Mouse (Mus musculus) sigmoid colon, adult 10 weeks (tissue): ENCODE data around the gene Por. TPM values are rescaled to one million over a fixed set of nuclear protein-coding genes. Genes with fewer than 3 reads are reported as not detected.

Source experiments
- polyA plus RNA-seq: library from polyadenylated mRNA; stranded (reverse); fragments of 350-450 nt; fragmentation: Illumina TruSeq; extraction: RNeasy Lipid Tissue Mini Kit (QIAGEN cat#74804); gene quantifications from one replicate; pipeline ENCODE4 v1.2.3, GENCODE M21; 2014; ENCODE audit warnings: low read depth, low replicate concordance

Gene Por
- 25.8 TPM for polyA plus RNA-seq

GRCm38 (mm10) chr5:135669741-135670275 lies at the start of gene Por:
Gene Por, plus strand, starts transcription at chr5:135670033.

GRCm38 (mm10) chr5:135632117-135632796 lies 37.6 kb upstream of the Por start, which contains the start of gene Rhbdd2:
Gene Rhbdd2, plus strand, starts transcription at chr5:135632618.

GRCm38 (mm10) chr5:135743741-135744609 lies 74.1 kb downstream of the Por start, which contains the start of gene Tmem120a:
Gene Tmem120a, minus strand, starts transcription at chr5:135744448.

GRCm38 (mm10) chr5:135777796-135778470 lies 108.1 kb downstream of the Por start, which contains the start of gene Styxl1:
Gene Styxl1, minus strand, starts transcription at chr5:135778385.

GRCm38 (mm10) chr5:135778471-135779445 lies 108.9 kb downstream of the Por start, which contains the start of gene Mdh2:
Gene Mdh2, plus strand, starts transcription at chr5:135778480.

Other genes with a start within 250 kb of the Por start
- gene Hip1, start 124.9 kb upstream of the Por start, polyA plus RNA-seq, result 5.2 TPM
- not detected for gene Ccl26, start 106.5 kb upstream of the Por start, polyA plus RNA-seq
- 0.69 TPM for gene Ccl24, start 97.0 kb upstream of the Por start, polyA plus RNA-seq
- 8.6 TPM for gene Rhbdd2, start 37.4 kb upstream of the Por start, polyA plus RNA-seq
- gene Tmem120a, start 74.4 kb downstream of the Por start, polyA plus RNA-seq, result 4.8 TPM
- gene Styxl1, start 108.4 kb downstream of the Por start, polyA plus RNA-seq, result not detected
- 35.4 TPM for gene Mdh2, start 108.4 kb downstream of the Por start, polyA plus RNA-seq
- gene Srrm3, start 136.9 kb downstream of the Por start, polyA plus RNA-seq, result not detected
- 1.6 TPM for gene Hspb1, start 217.9 kb downstream of the Por start, polyA plus RNA-seq